Mouse (Mus musculus) limb, embryonic 14.5 days (tissue): Measurements from ENCODE around the gene Clnk. TPM values are rescaled to one million over a fixed set of nuclear protein-coding genes. Genes with fewer than 3 reads are reported as not detected.

ENCODE experiments used
- ATAC-seq: fragments of 200-750 bp; cut with Nextera tagmentation; 2 replicates; pipeline ENCODE4 v1.8.0; 2017; ENCODE audit warnings: low read depth, moderate number of reproducible peaks, moderate TSS enrichment; ENCODE audit not compliant: low FRiP score
- DNase-seq: peaks from one replicate; pipeline ENCODE4 v3.0.0-alpha.2; 2015; ENCODE audit warnings: low spot score
- H3K27ac ChIP-seq: fragments of 300-500 bp; sonication (generic); replicated peaks from 2 replicates; pipeline ENCODE4 v1.5.1; 2014; ENCODE audit warnings: low read depth, mild to moderate bottlenecking, low read length, moderate library complexity, mixed read lengths
- H3K27me3 ChIP-seq: fragments of 300-500 bp; sonication (generic); 2 replicates; pipeline ENCODE4 v1.6.1; 2014; ENCODE audit warnings: low read length, mixed read lengths; ENCODE audit not compliant: control insufficient read depth, insufficient read depth
- H3K36me3 ChIP-seq: fragments of 300-500 bp; sonication (generic); 2 replicates; pipeline ENCODE4 v1.6.1; 2014; ENCODE audit warnings: mild to moderate bottlenecking, low read length, moderate library complexity, mixed read lengths; ENCODE audit not compliant: control insufficient read depth, insufficient read depth
- H3K4me1 ChIP-seq: fragments of 300-500 bp; sonication (generic); 2 replicates; pipeline ENCODE4 v1.6.1; 2014; ENCODE audit warnings: antibody characterized with exemption, low read length, mixed read lengths; ENCODE audit not compliant: control insufficient read depth, insufficient read depth
- H3K4me2 ChIP-seq: fragments of 300-500 bp; sonication (generic); replicated peaks from 2 replicates; pipeline ENCODE4 v1.6.1; 2014; ENCODE audit warnings: low read depth, mild to moderate bottlenecking, low read length, moderate library complexity; ENCODE audit not compliant: severe bottlenecking
- H3K4me3 ChIP-seq: fragments of 300-500 bp; sonication (generic); replicated peaks from 2 replicates; pipeline ENCODE4 v1.5.1; 2014; ENCODE audit warnings: low read length
- H3K9ac ChIP-seq: fragments of 300-500 bp; sonication (generic); 2 replicates; pipeline ENCODE4 v1.6.1; 2014; ENCODE audit warnings: mild to moderate bottlenecking, low read depth, low read length, moderate library complexity; ENCODE audit not compliant: severe bottlenecking
- H3K9me3 ChIP-seq: fragments of 300-500 bp; sonication (generic); 2 replicates; pipeline ENCODE4 v1.6.1; 2016; ENCODE audit warnings: low read length; ENCODE audit not compliant: control insufficient read depth
- POLR2A ChIP-seq: fragments of 200-500 bp; IDR thresholded peaks from 2 replicates; pipeline ENCODE4 v1.8.0; 2012; ENCODE audit warnings: inconsistent platforms, mild to moderate bottlenecking, moderate library complexity, borderline replicate concordance; ENCODE audit not compliant: insufficient read depth, insufficient read length; ENCODE audit errors: extremely low read depth
- WGBS: fragments of 180-500 bp; shearing (Covaris S2); extraction: QIAGEN DNeasy Blood & Tissue Kit; methylation state at CpG from one replicate; pipeline ENCODE4 v1.1.7; 2014; 5-methylcytosine and 5-hydroxymethylcytosine counted together
- polyA plus RNA-seq, 2 experiments: library from polyadenylated mRNA; depleted of rRNA in 1 of 2; stranded (reverse) in 1 of 2; unstranded in 1 of 2; fragments of >200 nt; fragmentation: Nextera tagmentation in 1 of 2; extraction: Ambion mirVana in 1 of 2; gene quantifications; 2 replicates each; pipeline versions ENCODE4 v1.2.1 to v1.2.3; 2012 to 2014

Gene Clnk
- polyA plus RNA-seq, 2 experiments = 0.11 to 0.18 TPM

DNA sequence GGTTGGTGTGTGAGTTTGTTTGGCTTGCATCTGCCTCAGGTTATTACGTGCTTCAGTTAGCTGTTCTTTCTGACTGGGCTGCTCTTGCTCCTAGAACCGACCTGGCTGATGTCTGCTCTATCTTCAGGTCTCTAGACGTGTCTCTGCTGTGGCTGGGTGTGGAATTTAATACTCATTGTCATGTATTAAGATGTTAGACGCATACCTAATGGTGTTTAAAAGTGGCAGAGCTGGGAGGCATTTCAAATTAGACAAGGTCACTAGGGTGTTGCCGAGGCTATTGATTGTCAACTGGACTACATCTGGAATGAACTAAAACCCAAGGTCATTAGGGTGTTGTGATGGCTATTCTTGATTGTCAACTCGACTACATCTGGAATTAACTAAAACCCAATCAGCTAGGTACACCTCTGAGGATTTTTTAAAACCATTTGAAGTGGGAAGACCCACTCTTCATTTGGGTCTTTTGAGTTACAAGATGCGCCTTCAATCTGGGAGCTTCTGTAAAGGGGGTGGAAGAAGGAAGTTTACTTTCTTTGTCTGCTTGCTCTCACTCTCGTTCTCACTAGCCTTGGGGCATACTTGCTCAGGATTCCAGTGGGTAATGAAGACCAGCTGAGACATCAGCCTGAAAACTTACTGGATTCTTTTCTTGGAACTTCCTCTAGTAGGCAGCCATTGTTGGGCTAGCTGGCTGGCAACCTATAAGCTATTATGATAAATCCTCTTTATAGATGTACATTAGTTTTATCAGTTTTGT lies 179.8 kb downstream of the Clnk start:
- Histone ChIP-seq H3K4me2 (no peak overlapping the region), H3K4me3 (no peak overlapping the region), H3K27me3 (no peaks in the 10 kb centered on the region), H3K9ac (no peak overlapping the region), H3K9me3 (no peaks in the 10 kb centered on the region), H3K36me3 (no peaks in the 10 kb centered on the region), H3K27ac (no peak overlapping the region), H3K4me1 (no peaks in the 10 kb centered on the region)
- no peak for DNase-seq
- WGBS = 28% methylated on average over 8 of the region's 8 CpGs
- ATAC-seq = no peak
- no peak for TF ChIP-seq POLR2A

- ATAC-seq = no peak
- no peak overlapping the region for H3K4me2 ChIP-seq
Observed at GRCm38 (mm10) chr5:38692859-38693258, 183.8 kb downstream of the Clnk start.

GRCm38 (mm10) chr5:38689186-38689585 lies 187.4 kb downstream of the Clnk start:
- no peaks in the 10 kb centered on the region for H3K27me3 ChIP-seq
- no peaks in the 10 kb centered on the region for H3K36me3 ChIP-seq
- ATAC-seq = no peak
- no peaks in the 10 kb centered on the region for H3K4me1 ChIP-seq
- WGBS = 88% methylated on average over 6 of the region's 6 CpGs
- DNase-seq = no peak
- no peak for TF ChIP-seq POLR2A
- no peak overlapping the region for H3K4me2 ChIP-seq
- H3K9ac ChIP-seq = no peak overlapping the region
- no peak overlapping the region for H3K4me3 ChIP-seq
- no peak overlapping the region for H3K27ac ChIP-seq
- H3K9me3 ChIP-seq = no peaks in the 10 kb centered on the region

More at GRCm38 (mm10) chr5:38692859-38693258, 183.8 kb downstream of the Clnk start:
- Histone ChIP-seq H3K36me3 (no peaks in the 10 kb centered on the region), H3K9ac (no peak overlapping the region), H3K27me3 (no peaks in the 10 kb centered on the region), H3K9me3 (no peaks in the 10 kb centered on the region), H3K27ac (no peak overlapping the region), H3K4me3 (no peak overlapping the region), H3K4me1 (no peaks in the 10 kb centered on the region)
- WGBS = 79% methylated on average over 6 of the region's 6 CpGs
- no peak for DNase-seq
- no peak for TF ChIP-seq POLR2A

DNA sequence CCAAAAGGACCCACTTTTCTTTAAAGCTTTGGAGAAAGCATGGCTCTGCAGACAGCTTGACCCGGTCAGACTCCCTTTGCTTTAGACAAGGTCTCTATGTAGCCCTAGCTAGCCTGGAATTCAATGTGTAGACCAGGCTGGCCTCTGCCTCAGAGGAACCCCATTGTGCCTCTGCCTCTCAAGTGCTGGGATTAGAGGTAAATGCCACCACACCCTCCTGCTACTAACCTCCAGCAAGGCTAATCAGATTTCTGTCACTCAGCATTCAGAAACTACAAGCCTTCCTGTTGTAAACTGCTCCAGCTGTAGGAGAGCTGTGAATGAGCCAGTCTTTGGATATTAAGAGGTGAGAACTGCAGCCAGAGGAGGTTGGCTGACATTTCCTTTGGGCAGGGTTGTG lies 188.9 kb downstream of the Clnk start:
- WGBS = 76% methylated on average over 1 of the region's 1 CpGs
- H3K27ac ChIP-seq = no peak overlapping the region
- H3K4me3 ChIP-seq = no peak overlapping the region
- H3K27me3 ChIP-seq = no peaks in the 10 kb centered on the region
- peaks cover 7% of the 10 kb centered on the region; the same call in 1 of the 2 replicates for H3K4me1 ChIP-seq
- no peak overlapping the region for H3K9ac ChIP-seq
- ATAC-seq (no peak), DNase-seq (no peak)
- peaks cover 5% of the 10 kb centered on the region for H3K36me3 ChIP-seq
- H3K4me2 ChIP-seq = no peak overlapping the region
- no peaks in the 10 kb centered on the region for H3K9me3 ChIP-seq
- no peak for TF ChIP-seq POLR2A

GRCm38 (mm10) chr5:38684164-38684911 lies 192.3 kb downstream of the Clnk start, which contains the start of gene Zfp518b:
TSS of gene Zfp518b (minus strand) at chr5:38684826.
- 1% methylated on average over 72 of the region's 89 CpGs for WGBS
- peak; percentile 83; the same call in 1 of the 2 replicates for TF ChIP-seq POLR2A
- Histone ChIP-seq H3K36me3 (peaks cover 34% of the 10 kb centered on the region), H3K4me3 (peak within 1 kb of the TSS; percentile 82), H3K4me2 (peak within 1 kb of the TSS; percentile 86), H3K27me3 (no peaks in the 10 kb centered on the region), H3K27ac (peak within 1 kb of the TSS; percentile 83), H3K9ac (peak within 1 kb of the TSS; percentile 92), H3K9me3 (no peaks in the 10 kb centered on the region), H3K4me1 (peaks cover 7% of the 10 kb centered on the region; the same call in 1 of the 2 replicates)
- peak; percentile 75 for DNase-seq
- peak; percentile 90 for ATAC-seq
